Mouse (Mus musculus) activated CD4-positive, CD25-positive, alpha-beta regulatory T cell, adult 4 months (primary cell): ENCODE data around the gene Ell2. TPM values are rescaled to one million over a fixed set of nuclear protein-coding genes. Genes with fewer than 3 reads are reported as not detected.
"Not testable (repeated sequence)": the region's sequence is repeated elsewhere in the genome, so short reads cannot be mapped to it uniquely, and the experiment has no call there.

Experiments used
- ATAC-seq: one replicate; pipeline ENCODE4 v1.8.0; 2017
- polyA plus RNA-seq, 2 experiments: library from polyadenylated mRNA; unstranded; fragments of 100-300 nt; shearing (Covaris generic); gene quantifications; one replicate each; pipeline ENCODE4 v1.2.1; 2017

Gene Ell2
- 1 to 10 TPM; 3.1 to 4.5 TPM for polyA plus RNA-seq

DNA sequence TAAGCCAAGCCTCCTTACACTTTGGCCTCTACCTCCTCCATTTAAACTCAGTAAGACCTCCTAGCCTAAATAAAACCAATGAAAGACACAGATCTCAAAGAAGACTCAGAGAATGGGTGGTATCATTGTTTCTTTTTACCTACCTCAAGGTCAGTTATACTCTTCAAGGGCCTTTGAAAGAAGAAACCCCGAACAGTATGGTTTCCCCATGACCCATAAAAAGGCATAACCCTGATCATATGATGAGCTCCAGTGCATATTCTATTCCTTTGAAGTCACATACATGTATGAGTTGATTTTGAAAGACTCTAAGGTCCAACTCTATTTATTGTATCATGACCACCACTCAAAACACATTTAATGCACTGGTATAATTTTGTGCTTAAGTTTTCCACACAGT, at the start of gene Ell2:
Ell2 (plus strand) TSS at position 301 of the 400 bp plus-strand sequence.
- ATAC-seq: no peak

DNA sequence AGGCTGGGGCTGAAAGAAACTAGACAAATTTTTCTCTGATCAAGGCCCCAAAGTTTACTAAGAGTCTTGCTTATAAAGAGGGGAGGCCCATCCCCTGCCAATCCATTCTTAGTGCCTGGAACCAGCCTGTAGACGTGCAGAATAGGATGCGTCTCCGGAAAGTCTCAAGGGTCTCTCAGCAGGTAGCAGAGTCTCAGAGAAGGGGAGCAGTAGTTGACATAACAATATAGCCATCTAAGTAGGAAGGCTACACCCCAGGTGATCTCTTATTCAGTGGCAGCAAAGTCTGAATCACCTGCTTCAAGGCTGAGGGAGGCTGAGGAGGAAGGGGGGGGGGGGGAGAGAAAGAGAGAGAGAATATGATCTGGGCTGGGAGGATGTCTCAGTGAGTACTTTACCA, 21.1 kb upstream of the Ell2 start:
- ATAC-seq: no peak

DNA sequence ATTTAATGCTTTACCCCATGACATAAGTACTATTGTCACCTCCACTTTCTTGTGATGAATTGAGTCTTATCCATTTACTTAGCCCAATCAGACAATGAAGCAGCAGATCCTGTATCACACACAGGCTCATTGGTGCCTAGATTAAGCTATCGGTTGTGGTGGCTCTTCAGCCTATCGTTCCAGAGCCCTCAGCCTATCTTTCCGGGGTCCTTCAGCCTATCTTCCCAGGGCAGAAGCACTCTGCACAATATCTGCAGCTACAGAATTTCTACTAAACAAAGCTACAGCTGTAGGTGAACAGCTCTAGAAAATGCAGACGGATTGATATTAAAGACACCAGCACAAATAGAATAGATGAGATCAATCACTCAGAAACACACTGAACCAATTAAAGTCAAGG, 19.6 kb upstream of the Ell2 start:
- ATAC-seq: no peak

DNA sequence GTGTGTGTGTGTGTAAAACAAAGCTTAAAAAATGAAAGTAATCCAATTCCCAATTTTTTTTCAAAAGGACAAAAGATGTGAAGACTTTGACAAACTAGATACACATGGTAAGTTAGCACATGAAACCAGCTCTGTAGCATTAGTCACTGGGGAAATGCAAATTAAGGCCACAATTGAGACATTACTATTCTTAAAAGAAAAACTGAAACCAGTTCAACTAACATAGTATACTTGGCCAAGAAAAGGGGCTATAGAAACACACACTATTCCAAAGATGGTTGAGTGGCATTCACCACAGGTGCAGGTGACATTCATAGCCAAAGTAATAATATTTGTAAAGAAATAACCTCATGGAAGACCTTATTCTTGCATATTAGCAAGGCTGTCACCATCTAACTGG, 14.9 kb upstream of the Ell2 start:
- no peak for ATAC-seq

DNA sequence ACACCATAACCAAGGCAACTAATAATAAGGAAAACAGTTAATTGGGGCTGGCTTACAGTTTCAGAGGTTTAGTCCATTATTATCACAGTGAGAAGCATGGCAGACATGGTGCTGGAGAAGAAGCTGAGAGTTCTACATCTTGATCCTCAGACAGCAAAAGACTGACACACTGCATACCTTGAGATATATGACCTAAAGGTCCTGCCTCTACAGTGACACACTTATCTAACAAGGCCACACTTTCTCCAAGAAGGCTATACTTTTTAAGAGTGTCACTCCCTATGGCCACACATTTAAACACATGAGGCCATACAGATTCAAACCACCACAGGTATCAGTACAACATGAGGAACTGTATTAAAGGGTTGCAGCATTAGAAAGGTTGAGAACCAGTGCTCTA, 13.5 kb upstream of the Ell2 start:
- no peak for ATAC-seq

DNA sequence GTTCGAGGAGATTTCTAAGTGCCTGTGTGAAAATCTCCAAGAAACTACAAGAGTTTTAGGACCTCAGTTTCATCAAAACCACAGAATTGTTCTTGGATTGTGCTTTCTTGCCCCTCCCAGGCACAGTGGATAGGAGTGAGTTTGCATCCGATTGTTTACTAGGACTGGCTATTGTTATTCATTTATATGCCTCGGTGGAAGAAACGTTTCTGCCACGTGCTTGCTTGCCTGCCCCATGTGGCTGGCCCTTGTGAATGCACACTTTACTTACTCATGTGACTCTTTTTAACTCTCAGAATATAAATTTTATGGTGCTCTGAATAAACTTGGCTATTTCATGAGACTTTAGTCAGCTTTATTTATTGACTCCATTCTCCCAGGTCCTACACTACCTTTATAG, 3.7 kb upstream of the Ell2 start:
- no peak for ATAC-seq

DNA sequence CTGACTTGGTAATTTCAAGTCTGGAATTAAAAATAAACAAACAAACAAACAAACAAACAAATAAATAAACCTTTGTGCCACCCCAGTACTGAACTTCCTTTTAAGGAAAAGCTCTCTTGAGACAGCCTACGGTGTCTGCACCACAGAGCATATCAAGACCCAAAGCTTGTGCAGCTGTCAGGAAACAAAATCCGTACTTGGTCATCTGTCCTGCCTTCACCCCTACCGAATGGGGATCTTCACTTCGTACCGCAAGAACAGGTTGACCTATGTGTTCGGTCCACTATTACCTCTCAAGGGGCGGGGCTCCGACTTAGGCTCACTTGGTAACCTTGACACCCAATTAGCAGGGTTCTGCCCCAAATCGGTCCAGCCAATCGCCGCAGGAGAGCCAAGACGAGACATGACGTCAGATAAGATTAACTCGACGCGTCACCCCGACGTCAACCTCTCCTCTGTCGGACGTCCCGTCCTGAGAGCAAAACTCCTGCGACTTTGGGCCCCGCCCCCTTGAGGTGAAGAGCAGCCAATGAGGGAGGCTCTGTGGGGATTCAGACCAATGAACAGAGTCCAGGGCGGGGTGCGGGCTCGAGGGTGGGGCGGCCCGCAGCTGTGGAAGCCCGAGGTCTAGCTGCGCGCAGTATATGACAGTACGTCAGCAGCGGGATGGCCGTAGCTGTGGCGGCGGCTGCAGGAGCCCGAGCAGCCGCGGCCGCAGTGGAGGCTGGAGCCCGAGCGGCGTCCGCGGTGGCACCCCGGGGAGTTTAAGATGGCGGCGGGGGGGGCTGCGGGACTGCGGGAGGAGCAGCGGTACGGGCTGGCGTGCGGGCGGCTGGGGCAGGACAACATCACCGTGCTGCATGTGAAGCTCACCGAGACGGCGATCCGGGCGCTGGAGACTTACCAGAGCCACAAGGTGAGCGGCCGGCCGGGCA, 592 bp downstream of the Ell2 start:
- peak; percentile 90 for ATAC-seq

DNA sequence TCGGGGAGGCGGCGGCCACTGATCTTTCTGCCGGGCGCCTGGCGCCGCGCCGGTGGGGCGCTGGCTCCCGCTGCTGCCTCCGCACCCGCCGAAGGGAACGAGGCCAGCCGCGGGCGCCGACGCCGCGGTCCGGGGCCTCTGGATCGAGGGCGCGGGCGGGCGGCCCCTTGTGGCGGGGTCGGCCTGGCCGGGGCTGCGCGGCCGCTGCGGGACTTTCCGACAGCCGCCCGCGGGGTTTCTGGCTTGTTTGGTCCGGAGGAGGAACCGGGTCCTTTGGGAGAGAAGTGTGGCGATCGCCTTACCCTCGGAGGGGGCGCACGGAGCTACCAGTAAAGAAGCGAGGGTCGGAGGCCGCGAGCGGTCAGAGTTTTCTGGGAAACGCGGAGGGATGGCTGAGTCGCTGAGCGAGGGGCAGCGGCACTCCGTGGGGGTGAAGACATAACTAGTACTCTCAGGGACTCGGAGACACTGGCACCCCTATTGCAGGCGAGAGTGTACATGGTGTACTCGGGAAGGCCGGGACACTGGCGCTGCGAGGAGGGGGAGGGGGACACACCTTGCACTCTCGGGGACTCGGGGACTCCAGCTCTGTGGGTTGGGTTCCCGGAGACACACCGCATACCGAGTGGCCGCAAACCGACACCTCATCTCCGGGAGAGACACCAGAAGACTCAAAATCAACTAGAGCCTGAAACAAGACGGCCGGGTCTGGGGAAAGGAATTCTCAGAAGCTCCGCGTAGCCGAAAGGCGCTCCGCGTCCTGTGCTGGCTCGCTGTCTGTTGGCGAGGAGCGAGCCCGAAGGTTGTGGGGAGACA, 1.5 kb downstream of the Ell2 start:
- peak; percentile 9 for ATAC-seq

DNA sequence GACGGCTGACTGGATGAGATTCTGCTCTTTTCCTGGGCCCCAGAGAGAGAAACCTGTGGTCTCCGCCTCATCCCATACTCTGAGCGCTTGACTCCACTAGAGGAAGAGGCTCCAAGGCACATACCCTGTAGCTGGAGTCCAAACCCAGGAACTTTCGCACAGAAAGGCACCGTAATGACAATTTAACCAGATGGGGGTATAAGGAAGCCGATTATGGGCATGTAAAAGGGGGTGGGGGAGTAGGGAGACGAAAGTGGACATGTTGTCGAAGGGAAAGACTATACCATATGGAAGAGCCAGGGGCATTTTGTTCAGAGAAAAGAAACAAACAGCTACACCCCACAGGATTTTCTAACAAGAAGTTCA, 2.1 kb downstream of the Ell2 start:
- no peak for ATAC-seq

DNA sequence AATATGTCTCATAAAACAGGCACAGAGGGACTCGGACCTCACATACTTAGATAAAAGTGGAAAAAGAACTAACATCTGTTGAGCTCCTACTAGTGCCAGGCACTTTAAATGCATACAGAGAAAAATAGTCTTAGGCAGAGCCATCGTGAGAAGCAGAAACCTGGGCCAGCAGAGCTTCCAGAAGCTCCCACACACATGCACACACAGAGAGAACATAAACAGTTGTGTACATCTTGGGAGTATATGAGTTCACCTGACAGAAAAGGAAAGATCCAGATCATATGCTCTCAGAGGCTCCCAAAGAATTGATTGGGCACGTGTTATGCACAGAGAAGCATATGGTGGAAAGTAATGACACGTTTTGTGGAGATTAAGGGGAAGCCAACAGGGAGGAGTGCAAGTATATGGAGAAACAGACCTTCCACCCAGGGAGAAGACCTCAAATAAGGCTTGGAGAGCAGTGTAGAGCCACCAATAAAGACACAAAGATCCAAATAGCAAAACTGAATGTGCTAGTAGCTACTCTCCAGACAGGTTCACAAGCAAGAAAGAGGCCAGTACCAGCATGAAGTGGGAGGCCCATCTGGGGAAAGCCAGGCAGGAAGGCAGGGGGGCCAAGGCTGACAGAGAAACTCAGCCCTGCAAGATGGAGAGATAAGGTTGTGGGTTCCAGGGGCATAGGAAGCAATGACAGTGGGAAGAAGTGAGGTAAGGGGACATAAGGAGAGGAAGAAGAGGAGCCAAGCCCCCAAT, 2.6 kb downstream of the Ell2 start:
- ATAC-seq: no peak

DNA sequence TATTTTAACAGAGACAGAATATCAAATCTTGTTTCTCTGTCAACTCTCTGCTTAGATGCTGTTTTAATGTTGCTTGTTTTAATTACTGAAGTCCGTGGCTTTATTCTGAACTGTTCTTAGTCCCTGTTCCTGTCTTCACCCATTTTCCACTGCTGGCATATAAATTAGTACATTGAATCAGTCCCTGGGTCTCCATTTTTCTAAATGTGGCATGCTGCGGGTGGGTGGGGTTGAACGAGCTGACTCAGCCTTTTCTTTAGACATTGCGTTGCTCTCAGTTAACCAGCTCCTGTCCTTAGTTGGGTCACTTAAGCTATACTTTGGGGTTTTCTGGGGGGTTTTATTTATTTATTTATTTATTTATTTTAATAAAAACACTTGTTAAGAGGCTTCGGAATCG, 3.6 kb downstream of the Ell2 start:
- ATAC-seq: no peak

DNA sequence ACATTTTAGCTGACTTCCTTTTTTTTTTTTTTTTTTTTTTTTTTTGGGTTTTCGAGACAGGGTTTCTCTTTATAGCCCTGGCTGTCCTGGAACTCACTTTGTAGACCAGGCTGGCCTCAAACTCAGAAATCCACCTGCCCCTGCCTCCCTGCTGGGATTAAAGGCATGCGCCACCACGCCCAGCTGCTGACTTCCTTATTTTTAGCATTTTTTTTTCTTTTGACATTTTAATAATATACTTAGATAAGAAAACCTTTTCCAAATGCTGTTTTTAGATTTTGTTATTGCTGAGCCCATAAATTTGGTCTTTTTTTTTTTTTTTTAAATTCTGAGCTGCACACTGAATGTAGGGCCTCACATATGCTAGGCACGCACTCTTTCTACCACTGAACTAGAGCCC, 5.0 kb downstream of the Ell2 start:
- not testable (repeated sequence) for ATAC-seq

DNA sequence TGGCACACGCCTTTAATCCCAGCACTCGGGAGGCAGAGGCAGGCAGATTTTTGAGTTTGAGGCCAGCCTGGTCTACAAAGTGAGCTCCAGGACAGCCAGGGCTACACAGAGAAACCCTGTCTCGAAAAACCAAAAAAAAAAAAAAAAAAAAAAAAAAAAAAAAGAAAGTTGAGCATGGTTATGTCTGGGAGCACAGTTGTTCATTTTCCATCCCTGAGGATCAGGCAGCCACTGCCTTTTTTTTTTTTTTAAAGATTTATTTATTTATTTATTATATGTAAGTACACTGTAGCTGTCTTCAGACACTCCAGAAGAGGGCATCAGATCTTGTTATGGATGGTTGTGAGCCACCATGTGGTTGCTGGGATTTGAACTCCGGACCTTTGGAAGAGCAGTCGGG, 6.0 kb downstream of the Ell2 start:
- ATAC-seq: not testable (repeated sequence)

DNA sequence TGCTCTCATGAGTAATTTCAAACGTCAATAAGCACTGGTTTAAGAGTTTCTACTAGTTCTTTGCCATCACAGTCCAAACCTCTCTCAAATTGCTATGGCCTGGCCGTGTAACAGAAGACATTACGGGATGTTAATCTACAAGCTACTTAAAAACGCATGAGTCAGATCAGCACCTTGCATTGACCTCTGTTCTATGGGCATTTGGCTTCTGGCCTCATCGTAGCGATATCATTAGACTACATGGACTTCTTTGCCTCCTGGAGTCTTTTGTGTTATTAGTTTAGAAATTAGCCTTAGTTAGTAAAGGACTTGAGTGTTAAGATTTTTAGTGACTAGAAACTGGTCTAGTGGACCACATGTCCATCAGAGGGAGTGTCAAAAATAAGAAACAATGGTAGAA, 7.8 kb downstream of the Ell2 start:
- no peak for ATAC-seq

DNA sequence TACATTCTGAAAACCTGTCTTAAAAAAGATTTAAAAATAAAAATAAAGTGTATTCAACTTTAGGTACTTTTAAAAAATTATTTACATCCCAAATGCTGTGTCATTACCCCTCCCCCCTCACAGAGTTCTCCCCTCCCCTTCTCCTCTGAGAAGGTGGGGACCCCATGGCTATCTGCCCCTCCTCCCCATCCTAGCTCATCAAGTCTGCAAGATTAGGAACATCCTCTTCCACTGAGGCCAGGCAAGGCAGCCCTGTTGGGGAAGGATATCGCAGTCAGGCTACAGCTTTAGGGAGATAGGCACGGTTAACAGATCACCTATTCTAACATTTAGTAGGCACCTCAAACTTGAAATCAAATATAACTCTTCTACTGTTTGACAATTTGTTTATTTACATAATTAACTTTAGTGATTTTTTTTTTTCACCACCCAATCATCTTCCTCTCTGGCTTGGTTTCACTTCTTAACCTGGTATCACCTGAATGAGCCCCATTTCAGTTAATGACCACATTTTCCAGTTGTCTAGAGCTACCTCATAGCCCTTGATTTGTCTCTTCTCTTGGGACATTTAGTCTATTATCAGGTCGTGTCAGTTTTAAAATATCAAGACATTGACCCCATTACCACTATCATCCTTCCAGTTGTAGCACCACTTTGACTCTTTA, 11.2 kb downstream of the Ell2 start:
- ATAC-seq: no peak

DNA sequence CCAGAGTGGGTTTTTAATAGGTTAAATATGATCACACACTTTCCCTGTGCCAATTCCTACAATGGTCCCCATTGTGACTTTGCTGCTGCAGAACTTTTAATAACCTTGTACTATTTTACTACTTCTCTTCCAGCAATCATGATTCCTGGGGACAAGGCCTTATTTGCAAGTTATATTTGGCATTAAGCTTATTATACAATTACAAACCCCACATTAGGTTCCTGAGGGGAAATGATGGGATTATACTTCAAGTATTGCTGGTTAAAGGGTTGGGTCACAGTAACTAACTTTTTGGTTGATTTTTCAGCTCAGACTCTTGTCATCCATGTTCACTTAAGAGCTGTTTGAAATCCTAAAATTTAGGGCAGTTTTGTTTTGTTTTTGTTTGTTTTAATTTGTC, 11.8 kb downstream of the Ell2 start:
- no peak for ATAC-seq

DNA sequence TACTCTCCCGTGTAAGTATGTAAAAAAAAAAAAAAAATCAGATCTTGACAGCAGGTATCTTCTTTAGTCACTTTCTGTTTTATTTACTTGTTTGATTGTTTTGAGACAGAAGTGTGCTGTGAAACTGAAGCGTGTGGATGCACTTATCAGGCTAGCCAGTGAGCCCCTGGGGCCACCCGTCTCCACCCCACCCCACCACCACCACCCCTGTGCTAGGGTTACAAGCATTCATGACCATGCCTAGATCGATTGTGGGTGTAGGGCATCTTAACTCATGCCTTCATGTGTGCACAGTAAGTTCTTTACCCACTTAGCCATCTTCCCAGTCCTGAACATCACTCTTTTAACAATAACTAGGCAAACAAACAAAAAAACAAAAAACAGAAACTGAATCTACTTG, 13.1 kb downstream of the Ell2 start:
- no peak for ATAC-seq

DNA sequence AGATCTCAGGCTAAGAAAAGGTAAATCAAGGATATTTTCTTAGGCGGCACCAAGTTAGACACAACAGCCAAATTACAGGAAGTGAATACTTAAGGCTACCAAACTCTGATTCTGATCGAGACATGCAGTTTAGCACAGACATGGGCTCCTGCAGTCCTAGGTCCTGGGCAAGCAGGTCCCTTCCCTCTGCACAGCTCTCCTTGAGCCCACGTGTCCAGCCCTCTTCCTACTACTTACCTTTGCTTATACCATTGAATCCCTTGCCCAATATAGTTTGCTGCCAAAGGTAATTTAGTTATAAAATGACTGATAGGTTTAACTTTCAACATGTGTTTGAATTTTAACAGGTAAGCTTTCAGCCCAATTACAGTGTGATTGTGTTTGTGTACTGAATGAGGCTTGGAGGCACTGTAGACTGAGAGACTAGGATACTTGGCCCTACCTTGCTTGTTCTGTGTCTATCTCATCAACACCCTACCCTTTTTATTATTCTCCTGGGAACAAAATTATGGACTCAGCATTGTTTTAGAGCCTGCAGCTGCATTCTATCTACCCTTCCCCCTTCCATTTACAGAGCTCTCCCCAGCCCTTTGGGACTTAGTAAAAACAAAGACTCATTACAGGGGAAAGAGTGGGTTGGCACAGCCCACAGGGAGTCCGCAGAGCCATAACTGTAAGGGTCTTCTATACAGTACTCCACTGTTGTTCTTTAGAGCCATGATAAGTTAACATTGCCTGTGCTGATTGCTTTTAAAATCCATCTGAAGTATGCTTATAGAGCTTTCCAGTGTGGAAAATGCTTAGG, 20.2 kb downstream of the Ell2 start:
- ATAC-seq: no peak

DNA sequence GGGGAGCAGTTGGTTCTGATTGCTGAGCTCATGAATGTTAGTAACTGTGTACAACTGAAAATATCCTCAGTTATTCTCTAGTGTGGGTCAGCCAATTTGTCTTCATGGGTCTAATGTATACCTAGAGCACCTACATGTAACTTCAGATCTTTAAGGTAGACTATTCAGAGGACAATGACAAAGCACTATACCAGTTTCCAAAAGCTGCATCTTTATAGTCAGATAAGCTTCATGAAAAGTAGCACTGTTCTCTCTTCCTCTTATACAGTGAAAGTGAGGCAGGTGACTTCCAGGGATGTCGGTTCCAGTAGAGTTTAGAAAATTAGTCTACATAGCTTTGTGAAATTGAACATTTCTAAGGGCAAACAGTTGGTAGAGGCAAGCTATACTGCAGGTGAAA, 21.4 kb downstream of the Ell2 start:
- no peak for ATAC-seq

DNA sequence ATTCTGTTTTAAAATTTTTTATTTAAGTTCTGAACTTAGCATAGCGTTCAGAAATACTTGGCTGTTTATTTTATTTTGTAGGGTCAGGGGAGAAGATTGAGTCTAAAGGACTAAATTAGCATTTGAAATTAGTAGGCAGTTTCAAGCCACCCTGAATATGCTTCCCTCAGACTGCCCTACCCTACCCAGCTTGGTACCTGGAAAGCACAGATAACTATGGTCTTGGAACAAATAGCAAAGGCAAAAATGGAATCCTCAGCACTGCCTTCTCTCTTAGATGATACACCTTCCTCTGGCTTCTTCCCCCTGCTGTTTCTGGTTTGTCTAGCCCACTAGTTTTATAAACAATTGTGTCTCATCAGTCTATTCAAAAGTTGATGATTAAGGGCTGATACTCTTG, 23.3 kb downstream of the Ell2 start:
- ATAC-seq: no peak

DNA sequence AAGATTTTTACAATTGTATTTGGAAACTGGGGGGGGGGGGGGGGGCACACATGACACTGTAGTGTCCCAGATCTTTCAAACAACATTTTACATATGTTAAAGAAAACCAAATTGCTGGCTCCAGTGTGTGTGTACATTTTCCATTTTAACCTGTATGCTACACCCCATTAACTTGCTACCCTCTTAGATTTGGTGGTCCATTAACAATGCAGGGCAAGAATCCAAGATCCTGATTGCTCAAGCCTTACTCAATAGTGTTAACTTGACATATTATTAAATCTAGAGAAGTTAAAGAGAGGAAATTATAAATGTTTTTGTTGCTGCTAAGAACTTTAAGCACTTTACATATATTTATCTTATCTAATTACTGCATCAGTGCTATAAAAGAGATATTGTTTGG, 24.2 kb downstream of the Ell2 start:
- no peak for ATAC-seq
